Mouse (Mus musculus): ENCODE data around the gene Olfr967. TPM values are rescaled to one million over a fixed set of nuclear protein-coding genes. Genes with fewer than 3 reads are reported as not detected.
"Not testable (repeated sequence)": the region's sequence is repeated elsewhere in the genome, so short reads cannot be mapped to it uniquely, and the experiment has no call there.

Olfr967 gene
- not detected in 2 replicates for polyA plus RNA-seq (2012; rRNA removed)
- polyA plus RNA-seq (2014; fragmentation: Nextera tagmentation; extraction: Ambion mirVana): not detected in 2 replicates

DNA sequence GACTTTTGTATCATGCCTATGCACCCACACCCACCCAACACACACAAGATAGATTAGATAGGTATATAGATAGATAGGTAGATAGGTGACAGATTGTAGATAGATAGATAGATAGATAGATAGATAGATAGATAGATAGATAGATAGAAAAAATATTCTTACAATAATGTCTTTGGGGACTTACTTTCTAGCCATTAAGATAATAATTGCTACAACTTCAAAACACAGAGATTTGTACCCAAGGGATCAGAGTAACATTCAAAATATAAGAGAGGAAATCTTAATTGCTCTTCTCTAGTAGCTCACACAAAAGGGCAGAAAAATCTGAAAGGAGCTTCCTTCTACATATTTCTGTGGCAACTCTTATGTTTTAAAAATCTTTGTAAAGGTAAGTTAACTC lies at the start of gene Olfr967:
Gene Olfr967, plus strand, starts transcription at position 301 of the 400 bp plus-strand sequence.
- Histone ChIP-seq H3K4me3 (replicated peaks; ENCODE audit: low read length) (no peak within 1 kb of the TSS), H3K36me3 (ENCODE audit: control insufficient read depth, insufficient read depth, low read length) (no peaks in the 10 kb centered on the region), H3K9ac (ENCODE audit: low read depth, low read length, severe bottlenecking) (no peak within 1 kb of the TSS), H3K27me3 (ENCODE audit: control insufficient read depth, insufficient read depth, low read length) (no peaks in the 10 kb centered on the region), H3K27ac (replicated peaks; ENCODE audit: low read depth, low read length) (no peak within 1 kb of the TSS), H3K9me3 (ENCODE audit: control insufficient read depth, low read length) (no peaks in the 10 kb centered on the region), H3K4me1 (ENCODE audit: control insufficient read depth, insufficient read depth, low read length) (no peaks in the 10 kb centered on the region), H3K4me2 (replicated peaks; ENCODE audit: low read depth, low read length, severe bottlenecking) (no peak within 1 kb of the TSS)
- no peak for DNase-seq (ENCODE audit: low spot score)
- TF ChIP-seq POLR2A (IDR thresholded peaks at IDR 0.05; ENCODE audit: borderline replicate concordance, extremely low read depth, insufficient read depth, insufficient read length): no peak
- no peak for ATAC-seq (ENCODE audit: low FRiP score, low read depth)

DNA sequence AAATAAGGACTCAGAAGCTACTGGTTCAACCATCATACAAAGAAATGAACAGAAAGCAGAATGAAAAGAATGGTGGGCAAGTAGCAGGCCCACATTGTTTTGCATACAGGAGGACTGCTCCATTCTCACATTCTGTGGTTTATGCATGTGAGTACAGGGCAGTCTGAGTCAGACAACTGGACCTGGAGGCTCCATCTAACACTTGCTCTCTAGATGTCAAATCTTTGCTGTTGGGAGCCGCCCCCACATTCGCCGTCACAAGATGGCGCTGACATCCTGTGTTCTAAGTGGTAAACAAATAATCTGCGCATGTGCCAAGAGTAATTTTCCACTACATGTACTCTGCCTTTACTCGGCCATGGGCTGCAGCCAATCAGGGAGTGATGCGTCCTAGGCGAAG lies 44.9 kb upstream of the Olfr967 start:
- H3K4me1 ChIP-seq (ENCODE audit: control insufficient read depth, insufficient read depth, low read length); H3K4me3 ChIP-seq (replicated peaks; ENCODE audit: low read length); H3K27me3 ChIP-seq (ENCODE audit: control insufficient read depth, insufficient read depth, low read length); H3K4me2 ChIP-seq (replicated peaks; ENCODE audit: low read depth, low read length, severe bottlenecking); DNase-seq (ENCODE audit: low spot score); ATAC-seq (ENCODE audit: low FRiP score, low read depth); H3K9ac ChIP-seq (ENCODE audit: low read depth, low read length, severe bottlenecking); H3K36me3 ChIP-seq (ENCODE audit: control insufficient read depth, insufficient read depth, low read length); H3K27ac ChIP-seq (replicated peaks; ENCODE audit: low read depth, low read length); H3K9me3 ChIP-seq (ENCODE audit: control insufficient read depth, low read length): not testable (repeated sequence)
- WGBS: 88% methylated on average over 7 of the region's 8 CpGs

DNA sequence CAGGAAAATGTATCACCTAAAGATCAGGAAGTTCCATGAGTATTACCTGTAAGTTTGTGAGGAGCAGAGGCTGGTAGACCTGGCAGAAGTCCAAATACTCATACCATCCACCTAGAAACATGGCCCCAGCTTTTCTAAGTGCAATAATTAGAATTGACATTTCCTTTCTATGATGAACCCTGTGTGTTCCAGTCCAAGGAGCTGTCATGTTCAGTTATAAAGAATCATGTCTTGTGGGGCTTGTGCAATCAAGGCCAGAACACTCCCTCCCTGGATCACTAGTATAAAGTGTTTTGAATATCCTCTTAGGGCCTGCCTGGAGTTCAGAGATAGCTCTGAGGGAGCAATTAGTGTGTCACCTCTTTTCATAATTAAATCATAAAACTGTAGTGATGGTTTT lies 39.0 kb upstream of the Olfr967 start, which contains the start of gene Olfr149:
Gene Olfr149, minus strand, starts transcription at position 101 of the 400 bp plus-strand sequence.
- Histone ChIP-seq H3K4me3 (replicated peaks; ENCODE audit: low read length) (no peak within 1 kb of the TSS), H3K36me3 (ENCODE audit: control insufficient read depth, insufficient read depth, low read length) (no peaks in the 10 kb centered on the region), H3K9me3 (ENCODE audit: control insufficient read depth, low read length) (no peaks in the 10 kb centered on the region), H3K9ac (ENCODE audit: low read depth, low read length, severe bottlenecking) (no peak within 1 kb of the TSS), H3K4me2 (replicated peaks; ENCODE audit: low read depth, low read length, severe bottlenecking) (no peak within 1 kb of the TSS), H3K27me3 (ENCODE audit: control insufficient read depth, insufficient read depth, low read length) (no peaks in the 10 kb centered on the region), H3K27ac (replicated peaks; ENCODE audit: low read depth, low read length) (no peak within 1 kb of the TSS), H3K4me1 (ENCODE audit: control insufficient read depth, insufficient read depth, low read length) (no peaks in the 10 kb centered on the region)
- no peak for TF ChIP-seq POLR2A (IDR thresholded peaks at IDR 0.05; ENCODE audit: borderline replicate concordance, extremely low read depth, insufficient read depth, insufficient read length)
- DNase-seq (ENCODE audit: low spot score): no peak
- no peak for ATAC-seq (ENCODE audit: low FRiP score, low read depth)

DNA sequence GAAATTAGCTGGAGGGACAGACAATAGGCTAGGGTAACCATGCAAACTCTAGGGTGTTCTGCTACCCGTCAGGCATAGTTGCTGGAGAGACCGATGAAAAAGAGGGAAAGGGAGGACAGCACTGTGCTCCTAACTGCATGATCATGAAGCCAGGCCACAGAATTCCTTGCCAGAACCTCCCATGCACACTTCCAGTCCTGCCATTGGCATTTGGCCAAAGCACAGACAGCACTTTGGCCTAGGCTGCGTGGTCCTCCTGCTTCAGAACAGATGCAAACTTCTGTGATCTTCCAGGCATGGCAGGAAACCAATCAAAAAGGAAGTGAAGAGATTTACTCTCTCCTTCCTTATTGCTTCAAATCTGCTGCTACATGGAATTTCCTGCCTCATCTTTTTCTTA lies 37.1 kb upstream of the Olfr967 start:
- Histone ChIP-seq H3K4me1 (ENCODE audit: control insufficient read depth, insufficient read depth, low read length) (no peaks in the 10 kb centered on the region), H3K9me3 (ENCODE audit: control insufficient read depth, low read length) (no peaks in the 10 kb centered on the region), H3K9ac (ENCODE audit: low read depth, low read length, severe bottlenecking) (no peak overlapping the region), H3K4me2 (replicated peaks; ENCODE audit: low read depth, low read length, severe bottlenecking) (no peak overlapping the region), H3K36me3 (ENCODE audit: control insufficient read depth, insufficient read depth, low read length) (no peaks in the 10 kb centered on the region), H3K4me3 (replicated peaks; ENCODE audit: low read length) (no peak overlapping the region), H3K27ac (replicated peaks; ENCODE audit: low read depth, low read length) (no peak overlapping the region), H3K27me3 (ENCODE audit: control insufficient read depth, insufficient read depth, low read length) (no peaks in the 10 kb centered on the region)
- ATAC-seq (ENCODE audit: low FRiP score, low read depth): no peak
- WGBS: 59% methylated on average over 3 of the region's 3 CpGs
- peak; percentile 10 for DNase-seq (ENCODE audit: low spot score)
- TF ChIP-seq POLR2A (IDR thresholded peaks at IDR 0.05; ENCODE audit: borderline replicate concordance, extremely low read depth, insufficient read depth, insufficient read length): no peak

DNA sequence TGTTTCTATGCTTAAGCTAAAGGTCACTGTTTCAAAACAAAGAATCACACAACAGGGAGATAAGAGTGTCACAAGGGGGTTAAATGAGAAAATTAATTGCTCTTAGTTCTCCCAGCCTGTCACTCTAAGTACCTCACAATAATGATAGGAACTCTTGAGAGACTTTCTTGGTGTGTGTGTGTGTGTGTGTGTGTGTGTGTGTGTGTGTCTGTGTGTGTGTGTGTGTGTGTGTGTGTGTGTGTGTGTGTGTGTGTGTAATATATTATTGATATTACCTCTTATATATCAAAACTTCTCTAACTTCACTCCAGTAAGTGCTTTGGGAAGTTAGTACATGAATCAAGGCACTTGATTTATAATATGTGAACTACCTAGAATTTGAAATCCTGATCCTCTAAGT lies 35.0 kb upstream of the Olfr967 start, which contains the start of gene Olfr965:
Gene Olfr965, plus strand, starts transcription at position 301 of the 400 bp plus-strand sequence.
- TF ChIP-seq POLR2A (IDR thresholded peaks at IDR 0.05; ENCODE audit: borderline replicate concordance, extremely low read depth, insufficient read depth, insufficient read length): no peak
- Histone ChIP-seq H3K9me3 (ENCODE audit: control insufficient read depth, low read length) (no peaks in the 10 kb centered on the region), H3K36me3 (ENCODE audit: control insufficient read depth, insufficient read depth, low read length) (no peaks in the 10 kb centered on the region), H3K9ac (ENCODE audit: low read depth, low read length, severe bottlenecking) (no peak within 1 kb of the TSS), H3K27me3 (ENCODE audit: control insufficient read depth, insufficient read depth, low read length) (no peaks in the 10 kb centered on the region), H3K4me3 (replicated peaks; ENCODE audit: low read length) (no peak within 1 kb of the TSS), H3K27ac (replicated peaks; ENCODE audit: low read depth, low read length) (no peak within 1 kb of the TSS), H3K4me1 (ENCODE audit: control insufficient read depth, insufficient read depth, low read length) (no peaks in the 10 kb centered on the region), H3K4me2 (replicated peaks; ENCODE audit: low read depth, low read length, severe bottlenecking) (no peak within 1 kb of the TSS)
- ATAC-seq (ENCODE audit: low FRiP score, low read depth) (no peak), DNase-seq (ENCODE audit: low spot score) (no peak)

DNA sequence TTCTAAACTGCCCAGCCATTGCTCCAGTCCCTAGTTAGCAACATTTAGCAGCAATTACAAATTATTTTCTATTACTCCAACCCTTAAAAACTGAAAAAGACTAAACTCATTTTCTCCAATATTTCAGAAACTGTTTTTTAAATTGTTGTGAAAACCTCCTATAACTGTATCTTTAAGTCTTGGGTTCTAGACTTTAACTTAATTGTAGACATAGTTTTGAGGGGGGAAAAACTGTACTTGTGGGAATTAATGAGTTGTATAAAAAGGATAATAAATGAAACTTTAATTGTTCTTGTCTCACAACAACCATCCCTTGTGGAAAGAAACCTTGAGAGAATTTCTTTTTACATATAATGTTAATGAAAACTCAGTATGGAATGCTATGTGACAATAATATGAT lies 15.4 kb upstream of the Olfr967 start, which contains the start of gene Olfr150:
Gene Olfr150, plus strand, starts transcription at position 301 of the 400 bp plus-strand sequence.
- no peaks in the 10 kb centered on the region for H3K9me3 ChIP-seq (ENCODE audit: control insufficient read depth, low read length)
- no peaks in the 10 kb centered on the region for H3K36me3 ChIP-seq (ENCODE audit: control insufficient read depth, insufficient read depth, low read length)
- DNase-seq (ENCODE audit: low spot score) (no peak), ATAC-seq (ENCODE audit: low FRiP score, low read depth) (no peak)
- H3K4me2 ChIP-seq (replicated peaks; ENCODE audit: low read depth, low read length, severe bottlenecking): no peak within 1 kb of the TSS
- no peak for TF ChIP-seq POLR2A (IDR thresholded peaks at IDR 0.05; ENCODE audit: borderline replicate concordance, extremely low read depth, insufficient read depth, insufficient read length)
- H3K4me1 ChIP-seq (ENCODE audit: control insufficient read depth, insufficient read depth, low read length): no peaks in the 10 kb centered on the region
- no peak within 1 kb of the TSS for H3K9ac ChIP-seq (ENCODE audit: low read depth, low read length, severe bottlenecking)
- no peaks in the 10 kb centered on the region for H3K27me3 ChIP-seq (ENCODE audit: control insufficient read depth, insufficient read depth, low read length)
- H3K27ac ChIP-seq (replicated peaks; ENCODE audit: low read depth, low read length): no peak within 1 kb of the TSS
- no peak within 1 kb of the TSS for H3K4me3 ChIP-seq (replicated peaks; ENCODE audit: low read length)
